Mouse (Mus musculus) MEL (cell line): ENCODE results near the gene Rgs8. TPM values are rescaled to one million over a fixed set of nuclear protein-coding genes. Genes with fewer than 3 reads are reported as not detected.

ENCODE experiments used
- DNase-seq: peaks from one replicate; pipeline ENCODE4 v3.0.0; 2011; ENCODE audit warnings: low read depth, low spot score
- H3K27ac ChIP-seq: 2 replicates; pipeline ENCODE4 v1.5.1; 2012; ENCODE audit warnings: low read depth, mild to moderate bottlenecking, control low read depth, low read length, moderate library complexity; ENCODE audit not compliant: control insufficient read depth
- H3K27me3 ChIP-seq, 2 experiments: fragments of 150-350 bp in 1 of 2; sonication (generic) in 1 of 2; 2 replicates each; pipeline ENCODE4 v1.6.1; 2012; ENCODE audit warnings: low read length in 2 of 2, mild to moderate bottlenecking in 2 of 2, improper control_type of control experiment in 1 of 2, moderate library complexity in 1 of 2; ENCODE audit not compliant: insufficient read depth in 2 of 2, control insufficient read depth in 1 of 2
- H3K36me3 ChIP-seq, 2 experiments: 2 replicates each; pipeline ENCODE4 v1.6.1; 2012 to 2014; ENCODE audit warnings: low read length in 2 of 2, improper control_type of control experiment in 1 of 2, inconsistent platforms in 1 of 2, mild to moderate bottlenecking in 1 of 2; ENCODE audit not compliant: insufficient read depth in 2 of 2, control insufficient read depth in 1 of 2
- H3K4me1 ChIP-seq, 2 experiments: fragments of 150-350 bp in 1 of 2; sonication (generic) in 1 of 2; 2 replicates each; pipeline ENCODE4 v1.6.1; 2012; ENCODE audit warnings: low read length in 2 of 2, improper control_type of control experiment in 1 of 2, mild to moderate bottlenecking in 1 of 2; ENCODE audit not compliant: insufficient read depth in 2 of 2, control insufficient read depth in 1 of 2
- H3K4me3 ChIP-seq, 2 experiments: fragments of 150-350 bp in 1 of 2; sonication (generic) in 1 of 2; 2 replicates each; pipeline ENCODE4 v1.5.1; 2012; ENCODE audit warnings: low read depth in 2 of 2, low read length in 2 of 2, mild to moderate bottlenecking in 2 of 2, moderate library complexity in 2 of 2, control low read depth in 1 of 2, improper control_type of control experiment in 1 of 2; ENCODE audit not compliant: control insufficient read depth in 1 of 2, insufficient read depth in 1 of 2
- H3K79me2 ChIP-seq: 2 replicates; pipeline ENCODE4 v1.6.1; 2012; ENCODE audit warnings: mild to moderate bottlenecking, low read length, moderate library complexity; ENCODE audit not compliant: control insufficient read depth, poor library complexity, insufficient read depth
- H3K9ac ChIP-seq: 2 replicates; pipeline ENCODE4 v1.6.1; 2012; ENCODE audit warnings: low read depth, mild to moderate bottlenecking, control low read depth, low read length, moderate library complexity; ENCODE audit not compliant: control insufficient read depth, poor library complexity, severe bottlenecking
- H3K9me3 ChIP-seq: fragments of 150-350 bp; sonication (generic); replicated peaks from 2 replicates; pipeline ENCODE4 v1.6.1; 2012; ENCODE audit warnings: mild to moderate bottlenecking, low read length, improper control_type of control experiment, moderate library complexity; ENCODE audit not compliant: insufficient read depth
- CHD1 ChIP-seq: IDR thresholded peaks from 2 replicates; pipeline ENCODE4 v1.6.1; 2012; ENCODE audit warnings: low read depth, mild to moderate bottlenecking, inconsistent platforms, low read length, improper control_type of control experiment
- ELF1 ChIP-seq: IDR thresholded peaks from 2 replicates; pipeline ENCODE4 v1.6.1; 2014; ENCODE audit warnings: low read depth, mild to moderate bottlenecking, inconsistent platforms, low read length, improper control_type of control experiment, moderate library complexity
- EP300 ChIP-seq, 2 experiments: IDR thresholded peaks; 2 replicates each; pipeline ENCODE4 v1.6.1; 2011; ENCODE audit warnings: improper control_type of control experiment in 2 of 2, low read length in 2 of 2, low read depth in 1 of 2, mild to moderate bottlenecking in 1 of 2
- ETS1 ChIP-seq: IDR thresholded peaks from 2 replicates; pipeline ENCODE4 v1.6.1; 2012; ENCODE audit warnings: low read depth, mild to moderate bottlenecking, inconsistent platforms, low read length, improper control_type of control experiment, moderate library complexity
- JUND ChIP-seq: IDR thresholded peaks from 2 replicates; pipeline ENCODE4 v1.6.1; 2011; ENCODE audit warnings: low read depth, mild to moderate bottlenecking, improper control_type of control experiment, low read length
- MAX ChIP-seq: IDR thresholded peaks from 2 replicates; pipeline ENCODE4 v1.6.1; 2011; ENCODE audit warnings: low read length, improper control_type of control experiment
- MAZ ChIP-seq: IDR thresholded peaks from 2 replicates; pipeline ENCODE4 v1.6.1; 2012; ENCODE audit warnings: low read depth, mild to moderate bottlenecking, inconsistent platforms, low read length, improper control_type of control experiment
- MYB ChIP-seq: IDR thresholded peaks from 2 replicates; pipeline ENCODE4 v1.6.1; 2011; ENCODE audit warnings: mild to moderate bottlenecking, low read depth, low read length, improper control_type of control experiment
- NELFE ChIP-seq: IDR thresholded peaks from 2 replicates; pipeline ENCODE4 v1.6.1; 2011; ENCODE audit warnings: low read depth, low read length, improper control_type of control experiment
- NRF1 ChIP-seq: IDR thresholded peaks from 2 replicates; pipeline ENCODE4 v1.6.1; 2014; ENCODE audit warnings: low read depth, mild to moderate bottlenecking, inconsistent platforms, low read length, improper control_type of control experiment, moderate library complexity; ENCODE audit not compliant: poor library complexity, insufficient read depth, severe bottlenecking
- POLR2AphosphoS2 ChIP-seq: IDR thresholded peaks from 2 replicates; pipeline ENCODE4 v1.6.1; 2011; ENCODE audit warnings: low read length, improper control_type of control experiment
- POLR2AphosphoS5 ChIP-seq: IDR thresholded peaks from 2 replicates; pipeline ENCODE4 v1.6.1; 2012; ENCODE audit warnings: low read depth, borderline replicate concordance, mild to moderate bottlenecking, inconsistent platforms, low read length, moderate library complexity, mixed read lengths
- RAD21 ChIP-seq: IDR thresholded peaks from 2 replicates; pipeline ENCODE4 v1.6.1; 2011; ENCODE audit warnings: mild to moderate bottlenecking, low read depth, low read length, improper control_type of control experiment
- SMC3 ChIP-seq: IDR thresholded peaks from 2 replicates; pipeline ENCODE4 v1.6.1; 2011; ENCODE audit warnings: low read depth, low read length, improper control_type of control experiment
- TCF12 ChIP-seq: IDR thresholded peaks from 2 replicates; pipeline ENCODE4 v1.6.1; 2014; ENCODE audit warnings: low read depth, mild to moderate bottlenecking, inconsistent platforms, low read length, improper control_type of control experiment, moderate library complexity
- UBTF ChIP-seq: IDR thresholded peaks from 2 replicates; pipeline ENCODE4 v1.6.1; 2012; ENCODE audit warnings: low read depth, mild to moderate bottlenecking, inconsistent platforms, low read length, improper control_type of control experiment, moderate library complexity, borderline replicate concordance; ENCODE audit not compliant: insufficient read depth
- USF1 ChIP-seq: IDR thresholded peaks from 2 replicates; pipeline ENCODE4 v1.6.1; 2014; ENCODE audit warnings: low read depth, mild to moderate bottlenecking, inconsistent platforms, low read length, improper control_type of control experiment, moderate library complexity
- USF2 ChIP-seq, 2 experiments: IDR thresholded peaks; 2 replicates each; pipeline ENCODE4 v1.6.1; 2011 to 2012; ENCODE audit warnings: improper control_type of control experiment in 2 of 2, low read length in 2 of 2, borderline replicate concordance in 1 of 2, inconsistent platforms in 1 of 2, low read depth in 1 of 2, mild to moderate bottlenecking in 1 of 2; ENCODE audit not compliant: insufficient read depth in 1 of 2
- ZKSCAN1 ChIP-seq: IDR thresholded peaks from 2 replicates; pipeline ENCODE4 v1.6.1; 2012; ENCODE audit warnings: low read depth, mild to moderate bottlenecking, inconsistent platforms, low read length, improper control_type of control experiment, moderate library complexity
- ZMIZ1 ChIP-seq: IDR thresholded peaks from 2 replicates; pipeline ENCODE4 v1.6.1; 2012; ENCODE audit warnings: low read depth, mild to moderate bottlenecking, inconsistent platforms, low read length, improper control_type of control experiment, moderate library complexity
- ZNF384 ChIP-seq: IDR thresholded peaks from 2 replicates; pipeline ENCODE4 v1.6.1; 2012; ENCODE audit warnings: low read depth, mild to moderate bottlenecking, inconsistent platforms, low read length, improper control_type of control experiment
- polyA plus RNA-seq, 2 experiments: library from polyadenylated mRNA; stranded (reverse) in 1 of 2; unstranded in 1 of 2; fragments of >175 nt in 1 of 2; fragments of >200 nt in 1 of 2; gene quantifications; 2 replicates each; pipeline versions ENCODE4 v1.2.1 to v1.2.4; 2012; ENCODE audit warnings: low replicate concordance in 2 of 2, low read depth in 1 of 2; ENCODE audit not compliant: insufficient read length in 2 of 2, insufficient read depth in 1 of 2, missing spikeins in 1 of 2
- total RNA-seq: library from RNA; depleted of rRNA; stranded (reverse); fragments of 300-350 nt; gene quantifications from 2 replicates; pipeline ENCODE4 v1.2.3, GENCODE M21; 2012

Gene Rgs8
- total and polyA plus RNA-seq, 3 experiments: not detected

DNA sequence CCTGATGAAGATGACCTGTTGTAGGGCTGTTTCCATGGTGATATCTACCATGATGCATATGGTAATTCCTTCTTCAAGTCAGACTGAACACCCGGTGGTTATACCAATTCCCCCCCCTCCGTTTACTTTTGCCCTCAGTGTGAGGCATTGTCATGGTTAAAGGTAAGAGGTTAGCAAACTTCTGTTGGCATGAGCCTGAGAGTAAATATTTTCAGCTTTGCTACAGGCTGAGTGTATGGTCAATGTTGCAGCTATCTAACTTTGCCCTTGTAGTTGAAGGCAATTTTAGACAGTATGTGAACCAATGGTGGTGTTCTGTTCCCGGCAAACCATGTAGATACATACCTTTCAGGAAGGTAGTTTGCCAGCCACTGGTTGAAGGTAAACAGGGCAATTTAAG lies 16.9 kb downstream of the Rgs8 start:
- Histone ChIP-seq H3K9me3 (no peaks in the 10 kb centered on the region), H3K79me2 (no peaks in the 10 kb centered on the region), H3K36me3 (no peaks in the 10 kb centered on the region), H3K27me3 (no peaks in the 10 kb centered on the region), H3K4me1 (no peaks in the 10 kb centered on the region), H3K9ac (no peak overlapping the region), H3K27ac (no peak overlapping the region), H3K4me3 (no peak overlapping the region)
- TF ChIP-seq MYB: no peak
- TF ChIP-seq UBTF: no peak
- TF ChIP-seq USF2 (IDR thresholded peaks at IDR 0.05; ENCODE audit: borderline replicate concordance in 1 of 2, insufficient read depth in 1 of 2, low read depth in 1 of 2, low read length in 2 of 2): no peak
- TF ChIP-seq EP300 (IDR thresholded peaks at IDR 0.05; ENCODE audit: low read depth in 1 of 2, low read length in 2 of 2): no peak
- TF ChIP-seq MAX: no peak
- TF ChIP-seq ZKSCAN1: no peak
- TF ChIP-seq POLR2AphosphoS2: no peak
- TF ChIP-seq SMC3: no peak
- TF ChIP-seq MAZ: no peak
- TF ChIP-seq POLR2AphosphoS5: no peak
- no peak for TF ChIP-seq ZNF384
- TF ChIP-seq USF1: no peak
- no peak for TF ChIP-seq NRF1
- TF ChIP-seq ELF1: no peak
- TF ChIP-seq TCF12: no peak
- DNase-seq: no peak

DNA sequence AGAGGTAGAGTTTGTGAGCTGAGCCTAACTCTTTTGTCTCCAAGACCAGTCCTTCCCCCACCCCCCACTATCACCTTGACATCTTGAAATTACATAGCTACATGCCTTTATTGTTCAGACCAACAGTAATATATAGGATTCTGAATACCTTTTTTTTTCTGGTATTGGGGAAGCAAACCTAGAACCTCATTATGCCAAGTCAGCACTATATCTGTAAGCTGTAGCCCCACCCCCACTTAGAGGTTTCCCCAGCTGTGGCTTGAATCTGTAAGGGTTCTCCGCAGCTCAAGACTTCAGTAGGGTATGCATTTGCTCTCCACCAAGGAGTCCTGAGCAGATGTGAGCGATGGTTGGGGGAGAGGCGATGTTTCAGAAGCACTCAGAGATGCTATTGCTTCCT lies 18.5 kb downstream of the Rgs8 start:
- no peaks in the 10 kb centered on the region for H3K4me1 ChIP-seq
- H3K27ac ChIP-seq: no peak overlapping the region
- H3K9me3 ChIP-seq: no peaks in the 10 kb centered on the region
- TF ChIP-seq RAD21: no peak
- no peak for TF ChIP-seq ZNF384
- no peak for TF ChIP-seq EP300 (IDR thresholded peaks at IDR 0.05; ENCODE audit: low read depth in 1 of 2, low read length in 2 of 2)
- no peak for TF ChIP-seq ZMIZ1
- no peak for TF ChIP-seq POLR2AphosphoS2
- TF ChIP-seq ETS1: no peak
- TF ChIP-seq TCF12: no peak
- no peak for TF ChIP-seq CHD1
- TF ChIP-seq NELFE: no peak
- no peak for TF ChIP-seq SMC3
- TF ChIP-seq JUND: no peak
- H3K27me3 ChIP-seq: no peaks in the 10 kb centered on the region
- DNase-seq: no peak
- no peak overlapping the region for H3K9ac ChIP-seq
- no peak overlapping the region for H3K4me3 ChIP-seq
- H3K79me2 ChIP-seq: no peaks in the 10 kb centered on the region
- H3K36me3 ChIP-seq: no peaks in the 10 kb centered on the region
